Mouse (Mus musculus): ENCODE measurements around the gene Grtp1.

DNA sequence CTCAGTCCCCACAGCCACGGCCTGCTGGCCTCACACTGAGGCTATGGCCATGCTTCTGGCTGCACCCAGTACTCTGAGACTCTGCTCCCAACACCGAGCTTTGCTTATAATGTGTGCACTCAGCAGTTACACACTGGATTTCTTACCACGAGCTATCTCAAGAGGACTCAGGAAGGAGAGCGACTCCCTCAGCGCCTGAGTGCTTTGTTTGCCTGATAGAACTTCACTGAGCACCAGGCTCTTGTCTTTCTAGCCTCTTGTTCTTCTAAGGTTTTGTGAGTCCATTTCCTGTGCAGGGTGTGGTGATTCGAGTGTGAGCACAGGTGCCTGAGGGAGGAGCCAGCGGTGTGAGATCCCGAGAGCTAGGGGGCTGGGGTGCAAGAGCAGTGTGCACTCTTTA lies 75.5 kb downstream of the Grtp1 start:
- TF ChIP-seq CTCF (conservative IDR thresholded peaks at IDR 0.05; ENCODE audit: low read length) = no peak
- no peak for TF ChIP-seq POU5F1 (IDR thresholded peaks at IDR 0.05; ENCODE audit: borderline replicate concordance, low read length)
- no peak for TF ChIP-seq NANOG (IDR thresholded peaks at IDR 0.05; ENCODE audit: borderline replicate concordance, low read length)

Data from E14TG2a.4 (cell line).